Mouse (Mus musculus) lung, embryonic 15.5 days (tissue): ENCODE measurements around the gene Lgals3bp. TPM values are rescaled to one million over a fixed set of nuclear protein-coding genes. Genes with fewer than 3 reads are reported as not detected.

Experiments used
- ATAC-seq: fragments of 200-750 bp; cut with Nextera tagmentation; 2 replicates; pipeline ENCODE4 v1.8.0; 2017; ENCODE audit warnings: moderate number of reproducible peaks, borderline replicate concordance; ENCODE audit not compliant: low FRiP score, low TSS enrichment; ENCODE audit errors: extremely low read depth
- H3K27ac ChIP-seq: fragments of 300-500 bp; sonication (generic); 2 replicates; pipeline ENCODE4 v1.5.1; 2015; ENCODE audit warnings: moderate library complexity, mild to moderate bottlenecking, inconsistent platforms
- H3K27me3 ChIP-seq: fragments of 300-500 bp; sonication (generic); 2 replicates; pipeline ENCODE4 v1.6.1; 2015; ENCODE audit warnings: inconsistent platforms
- H3K36me3 ChIP-seq: fragments of 300-500 bp; sonication (generic); 2 replicates; pipeline ENCODE4 v1.6.1; 2015; ENCODE audit warnings: inconsistent platforms
- H3K4me1 ChIP-seq: fragments of 300-500 bp; sonication (generic); 2 replicates; pipeline ENCODE4 v1.6.1; 2015; ENCODE audit warnings: inconsistent platforms
- H3K4me2 ChIP-seq: fragments of 300-500 bp; sonication (generic); 2 replicates; pipeline ENCODE4 v1.6.1; 2015; ENCODE audit warnings: inconsistent platforms, mild to moderate bottlenecking, moderate library complexity
- H3K4me3 ChIP-seq: fragments of 300-500 bp; sonication (generic); 2 replicates; pipeline ENCODE4 v1.5.1; 2015; ENCODE audit warnings: mild to moderate bottlenecking, inconsistent platforms
- H3K9ac ChIP-seq: fragments of 300-500 bp; sonication (generic); 2 replicates; pipeline ENCODE4 v1.6.1; 2015; ENCODE audit warnings: inconsistent platforms
- H3K9me3 ChIP-seq: fragments of 300-500 bp; sonication (generic); 2 replicates; pipeline ENCODE4 v1.6.1; 2016; ENCODE audit warnings: inconsistent platforms
- WGBS: fragments of 180-500 bp; shearing (Covaris S2); methylation state at CpG from one replicate; pipeline ENCODE4 v1.1.7; 2015; 5-methylcytosine and 5-hydroxymethylcytosine counted together
- polyA plus RNA-seq: library from polyadenylated mRNA; unstranded; fragments of >200 nt; fragmentation: Nextera tagmentation; extraction: Ambion mirVana; gene quantifications from 2 replicates; pipeline ENCODE4 v1.2.1, GENCODE M21; 2015

Lgals3bp gene
- polyA plus RNA-seq, 1 experiment from 2014 or later = 6.9 TPM

DNA sequence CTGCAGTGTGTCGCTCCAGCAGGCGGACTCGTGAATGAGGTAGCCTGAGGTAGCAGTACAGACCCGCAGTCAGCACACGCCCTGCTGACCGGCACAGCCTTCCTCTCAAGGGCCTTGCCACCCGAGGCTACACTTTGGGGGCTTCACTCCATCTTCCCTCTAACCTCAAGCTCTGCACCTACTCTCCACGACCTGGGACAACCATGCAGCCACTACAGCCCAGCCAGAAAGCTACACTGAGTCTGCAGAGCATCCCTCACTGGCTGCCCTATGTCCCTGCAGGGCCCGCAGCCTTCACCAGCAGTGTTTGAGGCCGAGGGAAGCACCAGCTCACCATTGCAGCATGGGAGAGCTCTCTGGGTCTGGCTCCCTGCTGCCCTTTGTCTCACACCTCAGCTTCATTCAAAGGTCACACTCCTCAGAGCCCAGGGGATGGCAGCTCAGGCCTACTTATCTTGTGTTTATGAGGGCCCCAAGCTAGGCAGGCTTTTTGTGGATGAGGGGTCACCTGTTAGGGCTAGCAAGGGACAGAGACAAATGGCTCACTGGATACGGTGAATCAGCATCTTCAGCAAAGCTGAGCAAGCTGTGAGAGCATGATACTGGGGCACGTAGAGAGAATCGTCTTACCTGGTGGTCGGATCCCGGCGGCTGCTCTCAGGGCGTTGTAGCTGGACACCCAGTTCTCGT is 6.3 kb upstream of the Lgals3bp start:
- H3K9ac ChIP-seq = no peak overlapping the region
- H3K4me1 ChIP-seq = no peaks in the 10 kb centered on the region
- peaks cover 39% of the 10 kb centered on the region for H3K36me3 ChIP-seq
- WGBS = 63% methylated on average over 18 of the region's 18 CpGs
- no peak overlapping the region for H3K4me2 ChIP-seq
- H3K27ac ChIP-seq = no peak overlapping the region
- ATAC-seq = no peak
- no peaks in the 10 kb centered on the region for H3K9me3 ChIP-seq
- H3K27me3 ChIP-seq = no peaks in the 10 kb centered on the region
- no peak overlapping the region for H3K4me3 ChIP-seq

DNA sequence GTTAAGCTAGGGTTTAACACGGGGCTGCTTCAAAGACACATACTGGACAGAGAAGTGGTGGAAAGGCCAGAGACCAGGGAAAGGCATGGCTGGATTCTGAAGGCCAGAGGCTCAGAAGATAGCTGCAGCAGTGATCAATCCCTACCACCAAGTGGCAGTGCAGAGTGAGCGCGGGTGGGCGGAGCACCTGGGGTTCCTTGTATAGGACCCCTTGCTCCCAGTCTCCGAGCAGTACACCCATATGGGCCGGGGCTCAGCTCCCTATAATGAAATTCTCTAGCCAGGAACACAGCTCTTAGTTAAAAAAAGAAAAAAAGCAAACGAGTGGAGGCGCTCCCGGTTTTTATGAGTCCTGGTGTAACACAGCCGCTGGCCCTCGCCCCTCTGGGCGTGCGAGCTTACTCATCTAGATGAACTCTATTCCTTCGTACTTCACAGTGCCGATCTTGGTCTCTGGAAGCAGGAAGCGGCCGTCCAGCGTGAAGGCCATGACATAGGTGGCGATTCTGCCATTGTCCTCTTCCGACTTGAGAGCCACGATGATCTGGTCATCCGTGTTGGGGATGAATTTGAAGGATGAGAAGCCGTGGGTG is 5.5 kb upstream of the Lgals3bp start:
- no peak overlapping the region for H3K27ac ChIP-seq
- H3K9me3 ChIP-seq = no peaks in the 10 kb centered on the region
- ATAC-seq = no peak
- H3K27me3 ChIP-seq = no peaks in the 10 kb centered on the region
- H3K4me2 ChIP-seq = no peak overlapping the region
- WGBS = 77% methylated on average over 23 of the region's 23 CpGs
- peaks cover 39% of the 10 kb centered on the region for H3K36me3 ChIP-seq
- no peaks in the 10 kb centered on the region for H3K4me1 ChIP-seq
- no peak overlapping the region for H3K4me3 ChIP-seq
- H3K9ac ChIP-seq = no peak overlapping the region

DNA sequence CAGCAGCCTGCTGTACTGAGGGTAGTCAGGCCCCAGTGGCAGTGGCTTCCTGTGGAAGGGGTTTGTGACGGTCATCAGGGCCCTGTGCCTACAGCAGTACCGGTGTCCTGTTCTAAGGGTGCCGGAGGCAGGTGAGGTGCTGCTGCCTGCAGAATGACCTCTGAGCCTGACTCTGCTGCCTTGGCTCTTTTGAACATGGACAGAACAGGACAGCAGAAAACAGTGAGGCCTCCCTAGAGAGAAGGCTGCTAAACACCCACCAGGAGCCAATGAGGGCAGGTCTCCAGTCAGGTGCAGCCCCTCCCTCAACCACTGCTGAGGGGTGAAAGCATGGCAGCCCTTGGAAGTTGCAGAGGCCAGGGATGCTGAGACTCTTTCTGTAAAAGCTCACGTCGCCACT is 4.6 kb upstream of the Lgals3bp start:
- ATAC-seq = no peak
- Histone ChIP-seq H3K27ac (no peak overlapping the region), H3K36me3 (peaks cover 39% of the 10 kb centered on the region), H3K4me2 (no peak overlapping the region), H3K4me3 (no peak overlapping the region), H3K9me3 (no peaks in the 10 kb centered on the region), H3K4me1 (no peaks in the 10 kb centered on the region; the same call in 1 of the 2 replicates), H3K27me3 (no peaks in the 10 kb centered on the region), H3K9ac (no peak overlapping the region)
- 83% methylated on average over 5 of the region's 5 CpGs for WGBS

DNA sequence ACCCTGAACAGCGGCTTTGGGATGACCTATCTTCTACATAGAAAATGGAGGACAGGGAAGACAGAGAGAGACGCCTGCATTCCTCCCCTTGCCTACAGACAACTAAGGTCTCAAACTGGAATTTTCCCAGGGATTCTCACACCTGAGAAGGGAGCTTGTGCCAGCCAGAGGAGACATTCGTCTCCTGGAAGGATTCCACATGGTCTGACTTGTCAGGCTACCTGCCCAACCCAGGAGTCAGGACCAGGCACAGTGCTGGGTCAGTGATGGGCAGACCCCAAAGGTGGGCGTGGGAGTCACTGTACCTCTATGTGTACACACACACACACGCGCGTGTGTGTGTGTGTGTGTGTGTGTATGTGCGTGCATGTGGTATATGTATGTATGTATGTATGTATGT is 3.4 kb upstream of the Lgals3bp start:
- H3K4me2 ChIP-seq = no peak overlapping the region
- no peak overlapping the region for H3K9ac ChIP-seq
- no peak overlapping the region for H3K27ac ChIP-seq
- H3K36me3 ChIP-seq = peaks cover 28% of the 10 kb centered on the region; the same call in 1 of the 2 replicates
- no peak overlapping the region for H3K4me3 ChIP-seq
- no peaks in the 10 kb centered on the region for H3K9me3 ChIP-seq
- ATAC-seq = no peak
- H3K27me3 ChIP-seq = no peaks in the 10 kb centered on the region
- H3K4me1 ChIP-seq = peaks cover 6% of the 10 kb centered on the region
- 90% methylated on average over 8 of the region's 8 CpGs for WGBS

DNA sequence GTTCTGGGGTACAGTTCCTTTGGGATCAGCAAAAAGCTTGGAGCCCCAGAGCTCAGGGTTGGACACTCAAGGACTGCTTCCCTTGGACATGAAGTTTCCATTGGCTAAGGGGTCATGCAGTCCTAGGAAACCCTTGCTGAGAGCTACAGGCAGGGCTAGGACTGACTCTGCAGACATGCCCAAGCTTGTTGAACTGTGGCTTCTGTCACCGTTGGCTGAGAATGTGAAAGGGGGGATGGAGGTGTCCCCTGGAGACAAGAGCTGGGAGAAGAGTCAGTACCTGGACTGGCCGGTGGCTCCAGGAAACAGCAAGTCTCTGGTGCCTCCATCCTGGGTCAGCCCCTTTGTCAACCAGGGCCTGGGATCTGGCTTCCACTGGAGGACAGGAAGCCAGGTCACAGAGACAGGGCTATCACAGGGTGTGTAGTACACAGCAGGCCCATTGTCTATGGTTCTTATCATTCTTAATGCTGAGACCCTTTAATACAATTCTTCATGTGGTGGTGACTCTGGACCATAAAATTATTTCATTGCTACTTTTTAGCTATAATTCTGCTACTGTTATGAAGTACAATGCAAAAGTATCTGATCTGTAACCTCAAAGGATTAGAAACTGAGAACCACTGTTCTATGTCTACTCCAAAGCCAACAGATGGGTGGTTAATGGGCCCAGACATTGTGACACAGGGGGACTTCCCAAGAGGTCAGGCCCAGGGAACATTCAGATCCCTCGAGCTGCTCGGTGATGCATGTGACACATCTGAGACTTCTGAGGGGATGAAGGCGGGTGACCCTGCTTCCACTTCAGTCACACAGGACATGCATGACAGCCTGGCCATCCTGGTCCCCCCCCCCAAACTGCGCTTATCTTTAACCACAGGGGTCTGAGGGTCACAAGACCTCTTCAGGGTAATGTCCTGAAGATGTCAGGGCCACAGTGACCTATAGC is 2.3 kb upstream of the Lgals3bp start:
- ATAC-seq = no peak
- Histone ChIP-seq H3K4me2 (no peak overlapping the region), H3K27me3 (no peaks in the 10 kb centered on the region), H3K27ac (no peak overlapping the region), H3K9me3 (no peaks in the 10 kb centered on the region), H3K4me3 (no peak overlapping the region), H3K36me3 (peaks cover 25% of the 10 kb centered on the region; the same call in 1 of the 2 replicates), H3K4me1 (peaks cover 10% of the 10 kb centered on the region), H3K9ac (no peak overlapping the region)
- WGBS = 68% methylated on average over 6 of the region's 6 CpGs

DNA sequence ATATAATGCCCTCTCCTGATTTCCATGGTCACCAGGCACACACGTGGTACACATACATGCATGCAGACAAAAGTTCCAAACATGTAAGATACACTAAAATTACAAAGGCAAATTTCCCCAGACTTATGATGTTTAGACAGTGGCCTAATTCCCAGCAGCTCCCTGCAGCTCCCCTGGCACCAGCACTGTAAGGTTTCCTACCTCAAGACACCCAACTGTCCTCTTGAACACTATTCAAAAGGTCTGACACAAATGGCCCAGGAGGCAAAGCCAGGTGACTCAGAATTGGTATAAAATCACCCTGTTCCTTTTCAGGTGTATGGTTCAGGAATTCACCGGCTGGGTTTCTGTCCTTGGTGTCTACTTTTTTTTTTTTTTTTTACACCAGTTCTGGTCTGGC is 1.3 kb upstream of the Lgals3bp start:
- no peaks in the 10 kb centered on the region for H3K9me3 ChIP-seq
- peaks cover 10% of the 10 kb centered on the region for H3K4me1 ChIP-seq
- no peak for ATAC-seq
- peaks cover 22% of the 10 kb centered on the region; the same call in 1 of the 2 replicates for H3K36me3 ChIP-seq
- no peak overlapping the region for H3K27ac ChIP-seq
- H3K4me2 ChIP-seq = no peak overlapping the region
- no peak overlapping the region for H3K9ac ChIP-seq
- H3K27me3 ChIP-seq = no peaks in the 10 kb centered on the region
- H3K4me3 ChIP-seq = no peak overlapping the region
- WGBS = 83% methylated on average over 2 of the region's 2 CpGs

DNA sequence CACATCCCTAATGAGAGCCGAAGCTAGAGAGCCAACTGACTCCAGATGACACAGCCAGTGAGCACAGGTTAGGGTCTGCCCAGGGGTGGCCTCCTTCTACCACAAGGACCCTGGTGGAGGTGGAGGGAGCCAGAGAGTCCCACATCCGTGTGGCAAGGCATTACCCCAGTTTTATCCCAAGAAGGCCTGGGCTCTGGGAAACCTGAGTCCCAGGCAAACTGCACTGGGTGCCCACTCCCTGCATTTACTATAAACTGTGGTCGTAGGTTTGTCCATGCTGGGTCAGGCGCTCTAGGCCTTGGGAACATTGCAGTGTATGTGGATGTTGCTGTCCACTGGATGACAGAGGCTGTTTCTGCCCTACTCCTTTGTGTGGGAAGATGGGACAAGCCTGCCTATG is 697 bp downstream of the Lgals3bp start:
- H3K4me2 ChIP-seq = no peak overlapping the region
- H3K27me3 ChIP-seq = no peaks in the 10 kb centered on the region
- H3K4me1 ChIP-seq = peaks cover 10% of the 10 kb centered on the region
- no peaks in the 10 kb centered on the region for H3K9me3 ChIP-seq
- 0 out of 2 replicates have a peak overlapping the region, but pooled peaks have one; percentile 9 for H3K27ac ChIP-seq
- no peak overlapping the region for H3K9ac ChIP-seq
- 0 out of 2 replicates have a peak, but pooled peaks cover 5% of the 10 kb centered on the region for H3K36me3 ChIP-seq
- no peak for ATAC-seq
- no peak overlapping the region for H3K4me3 ChIP-seq
- WGBS = 83% methylated on average over 4 of the region's 4 CpGs

DNA sequence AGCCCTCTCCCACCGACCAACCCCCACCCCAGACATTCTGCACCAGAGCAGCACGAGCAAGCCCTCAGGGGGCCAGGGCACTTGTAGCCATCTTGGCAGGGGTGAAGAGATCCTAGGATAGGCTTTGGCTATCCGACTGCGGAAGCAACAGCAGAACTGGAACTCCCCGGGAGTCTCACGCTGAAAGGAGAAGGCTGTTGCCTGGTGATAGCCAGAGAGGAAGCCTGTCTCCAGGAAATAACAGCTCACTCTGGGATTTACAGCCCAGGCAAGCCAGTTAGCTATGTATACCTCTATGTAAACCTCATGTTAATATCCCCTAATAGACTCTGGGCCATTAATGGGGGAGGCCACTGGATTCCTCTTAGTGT is 1.3 kb downstream of the Lgals3bp start:
- peak overlapping the region; percentile 16; the same call in 1 of the 2 replicates for H3K4me2 ChIP-seq
- 26% methylated on average over 6 of the region's 6 CpGs for WGBS
- ATAC-seq = 0 out of 2 replicates have a peak, but pooled peaks have one; percentile 25
- no peaks in the 10 kb centered on the region for H3K27me3 ChIP-seq
- H3K27ac ChIP-seq = peak overlapping the region; percentile 44; the same call in 1 of the 2 replicates
- H3K9me3 ChIP-seq = no peaks in the 10 kb centered on the region
- peaks cover 10% of the 10 kb centered on the region for H3K4me1 ChIP-seq
- H3K36me3 ChIP-seq = 0 out of 2 replicates have a peak, but pooled peaks cover under 1% of the 10 kb centered on the region
- H3K4me3 ChIP-seq = no peak overlapping the region
- no peak overlapping the region for H3K9ac ChIP-seq

DNA sequence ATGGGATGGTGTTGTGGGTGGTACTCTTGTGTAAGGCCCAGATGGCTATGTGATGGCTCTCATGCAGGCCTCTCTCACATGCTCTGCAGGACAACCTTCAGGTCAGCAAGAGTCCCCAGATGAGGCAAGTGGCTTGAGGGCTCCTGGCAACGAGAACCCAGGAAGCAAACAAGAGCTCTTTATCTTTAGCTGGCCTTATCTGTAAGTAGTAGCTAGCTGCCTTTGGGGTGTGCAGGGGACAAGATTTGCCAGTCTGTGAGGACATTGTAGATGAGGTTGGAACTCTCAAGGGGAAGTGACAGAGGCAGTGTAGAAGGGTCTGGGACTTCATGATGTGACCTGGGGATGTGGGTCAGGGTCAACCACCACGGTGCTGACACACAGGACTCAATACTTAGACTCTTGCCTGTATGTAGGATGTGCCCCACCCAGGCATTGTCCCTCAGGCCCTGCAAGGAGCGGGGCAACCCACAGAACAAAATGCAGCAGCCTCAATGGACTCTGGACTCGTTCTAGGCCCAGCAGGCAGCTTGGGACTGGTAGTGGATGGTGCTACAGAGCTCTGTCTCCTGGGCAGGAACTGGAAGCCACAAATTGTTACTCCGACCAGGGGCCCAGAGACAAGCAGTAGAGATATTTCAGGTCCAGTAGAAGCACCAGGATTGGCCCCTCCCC is 1.9 kb downstream of the Lgals3bp start:
- WGBS = 52% methylated on average over 5 of the region's 5 CpGs
- Histone ChIP-seq H3K9me3 (no peaks in the 10 kb centered on the region), H3K4me3 (no peak overlapping the region), H3K4me2 (peak overlapping the region; percentile 16; the same call in 1 of the 2 replicates), H3K27me3 (no peaks in the 10 kb centered on the region), H3K4me1 (peaks cover 10% of the 10 kb centered on the region), H3K9ac (no peak overlapping the region), H3K27ac (peak overlapping the region; percentile 44; the same call in 1 of the 2 replicates), H3K36me3 (no peaks in the 10 kb centered on the region)
- no peak for ATAC-seq

DNA sequence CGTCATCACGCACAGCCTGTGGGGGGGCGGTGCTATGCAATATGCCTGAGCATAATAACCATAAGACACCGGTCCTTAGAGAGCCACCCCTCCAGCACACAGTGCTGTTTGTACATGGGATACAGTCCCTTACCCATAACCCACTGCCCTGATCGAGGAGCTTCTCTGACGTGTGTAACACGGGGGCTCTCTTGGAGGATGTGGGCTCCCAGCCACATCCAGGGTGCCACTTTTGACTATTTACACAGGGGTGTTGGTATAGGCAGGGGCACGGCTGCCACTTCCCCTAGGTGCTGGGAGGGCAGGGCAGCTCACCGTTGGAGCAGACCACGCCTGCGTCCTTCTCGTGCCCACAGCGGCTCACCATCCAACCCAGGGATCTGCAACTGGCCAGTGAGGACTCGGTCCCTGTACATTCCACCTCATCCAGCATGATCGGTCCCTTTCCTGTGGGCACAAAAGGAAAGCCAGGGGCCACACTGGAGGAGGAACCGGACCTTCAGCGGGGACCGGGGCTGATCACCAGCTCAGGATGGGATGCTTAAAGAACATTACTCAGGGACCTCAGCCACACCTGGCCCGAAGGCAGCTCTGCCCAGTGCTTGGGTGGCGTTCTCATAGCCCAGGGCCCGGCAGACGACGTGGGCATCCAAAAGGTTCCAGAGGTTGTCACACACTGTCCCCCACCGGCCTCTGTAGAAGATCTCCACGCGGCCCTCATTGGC is 3.9 kb downstream of the Lgals3bp start:
- no peak overlapping the region for H3K4me3 ChIP-seq
- peaks cover 10% of the 10 kb centered on the region for H3K4me1 ChIP-seq
- H3K36me3 ChIP-seq = no peaks in the 10 kb centered on the region
- no peak overlapping the region for H3K27ac ChIP-seq
- 87% methylated on average over 26 of the region's 26 CpGs for WGBS
- no peak for ATAC-seq
- no peaks in the 10 kb centered on the region for H3K9me3 ChIP-seq
- no peaks in the 10 kb centered on the region for H3K27me3 ChIP-seq
- H3K9ac ChIP-seq = no peak overlapping the region
- no peak overlapping the region for H3K4me2 ChIP-seq

DNA sequence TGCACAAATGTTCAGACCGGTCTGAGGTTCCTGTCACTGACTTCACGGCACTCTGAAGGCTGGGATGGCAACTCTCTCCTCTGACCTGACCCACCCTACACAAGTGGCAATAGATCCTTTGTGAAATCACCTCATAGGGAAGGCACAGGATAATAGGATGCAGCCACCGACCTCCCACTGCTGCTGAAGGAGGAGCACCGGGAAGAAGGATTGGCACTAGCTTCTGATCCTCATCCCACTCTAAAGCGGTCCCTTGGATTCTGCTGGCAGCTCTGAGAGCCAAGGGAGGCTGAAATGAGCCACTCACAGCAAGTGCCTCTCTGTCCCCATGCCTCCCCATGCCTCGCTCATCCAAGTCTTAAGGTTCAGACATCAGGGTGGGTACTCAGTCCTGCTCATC is 7.4 kb downstream of the Lgals3bp start:
- Histone ChIP-seq H3K27me3 (no peaks in the 10 kb centered on the region), H3K4me1 (no peaks in the 10 kb centered on the region), H3K4me3 (no peak overlapping the region), H3K4me2 (no peak overlapping the region), H3K9me3 (no peaks in the 10 kb centered on the region), H3K36me3 (no peaks in the 10 kb centered on the region), H3K27ac (no peak overlapping the region), H3K9ac (no peak overlapping the region)
- ATAC-seq = no peak
- WGBS = 53% methylated on average over 6 of the region's 6 CpGs
